Mouse (Mus musculus) heart, adult 11 months (tissue): Measurements from ENCODE around the gene Tns3.
A peak's percentile ranks its signal among the peaks of the same experiment; 100 is the strongest.

Source experiments
- DNase-seq: peaks from one replicate; pipeline ENCODE4 v3.0.0; 2022

The Tns3 gene

GRCm38 (mm10) chr11:8610456-8610855, 53.9 kb downstream of the Tns3 start:
- peak; percentile 73 for DNase-seq

- peak; percentile 88 for DNase-seq
Observed at GRCm38 (mm10) chr11:8609873-8610272, 54.5 kb downstream of the Tns3 start.

- no peak for DNase-seq
Observed at GRCm38 (mm10) chr11:8607123-8607522, 57.2 kb downstream of the Tns3 start.

- peak; percentile 93 for DNase-seq
Observed at GRCm38 (mm10) chr11:8604789-8605569, 59.4 kb downstream of the Tns3 start.

- DNase-seq, result no peak
Observed at GRCm38 (mm10) chr11:8602606-8603005, 61.7 kb downstream of the Tns3 start.

GRCm38 (mm10) chr11:8601411-8601821, 62.9 kb downstream of the Tns3 start:
- DNase-seq, result peak; percentile 81

- no peak for DNase-seq
Observed at GRCm38 (mm10) chr11:8595642-8596041, 68.7 kb downstream of the Tns3 start.

GRCm38 (mm10) chr11:8593172-8593571, 71.2 kb downstream of the Tns3 start:
- DNase-seq, result no peak

- DNase-seq, result no peak
Observed at GRCm38 (mm10) chr11:8591271-8591670, 73.1 kb downstream of the Tns3 start.

GRCm38 (mm10) chr11:8589226-8589905, 75.0 kb downstream of the Tns3 start:
- peak; percentile 97 for DNase-seq

GRCm38 (mm10) chr11:8587941-8588340, 76.4 kb downstream of the Tns3 start:
- DNase-seq, result no peak

- DNase-seq, result peak; percentile 80
Observed at GRCm38 (mm10) chr11:8586996-8587644, 77.2 kb downstream of the Tns3 start.

- DNase-seq, result no peak
Observed at GRCm38 (mm10) chr11:8586374-8586773, 78.0 kb downstream of the Tns3 start.

GRCm38 (mm10) chr11:8585686-8586085, 78.6 kb downstream of the Tns3 start:
- DNase-seq, result no peak

- DNase-seq, result peak; percentile 76
Observed at GRCm38 (mm10) chr11:8584925-8585324, 79.4 kb downstream of the Tns3 start.

- DNase-seq, result no peak
Observed at GRCm38 (mm10) chr11:8584307-8584706, 80.0 kb downstream of the Tns3 start.

- DNase-seq, result no peak
Observed at GRCm38 (mm10) chr11:8583137-8583536, 81.2 kb downstream of the Tns3 start.

GRCm38 (mm10) chr11:8582101-8582920, 82.0 kb downstream of the Tns3 start:
- peak; percentile 95 for DNase-seq

GRCm38 (mm10) chr11:8579789-8580188, 84.5 kb downstream of the Tns3 start:
- DNase-seq, result peak; percentile 98

GRCm38 (mm10) chr11:8575217-8576180, 88.8 kb downstream of the Tns3 start:
- peak; percentile 79 for DNase-seq

- DNase-seq, result no peak
Observed at GRCm38 (mm10) chr11:8574562-8574961, 89.8 kb downstream of the Tns3 start.

- no peak for DNase-seq
Observed at GRCm38 (mm10) chr11:8572762-8573161, 91.6 kb downstream of the Tns3 start.
